Mouse (Mus musculus): ENCODE measurements around the gene Ank. TPM values are rescaled to one million over a fixed set of nuclear protein-coding genes. Genes with fewer than 3 reads are reported as not detected.

Ank gene
- total RNA-seq, 2 experiments from 2014 or later, result 173 to 176 TPM

DNA sequence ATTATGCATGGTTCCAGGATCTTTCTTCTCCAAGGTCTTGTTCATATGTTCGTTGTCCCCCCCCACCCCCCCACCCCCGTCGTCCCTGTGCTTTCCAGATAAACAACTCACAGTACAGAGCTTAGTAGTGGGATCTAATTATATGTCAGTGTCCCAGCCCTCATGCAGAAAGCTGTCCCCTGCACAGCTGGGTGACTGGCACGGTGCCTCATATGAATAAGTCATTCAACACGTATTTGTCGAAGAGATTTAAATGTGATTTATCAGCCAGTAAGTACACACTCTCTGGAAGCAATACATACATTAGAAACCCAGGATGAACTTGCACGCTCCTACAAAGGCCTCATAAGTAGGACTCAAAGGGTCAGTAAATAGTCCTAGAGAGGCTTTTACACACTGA, 83.4 kb downstream of the Ank start:
- intact Hi-C loops (cut with DNase I), result no loop called here
- Histone ChIP-seq H3K27ac (peak overlapping the region; percentile 63; the same call in 1 of the 2 replicates), H3K4me3 (no peak overlapping the region)
- no peak for DNase-seq (ENCODE audit: extremely low spot score in 1 of 2, low spot score in 2 of 2)
- no peak for TF ChIP-seq CTCF (IDR thresholded peaks at IDR 0.05)

DNA sequence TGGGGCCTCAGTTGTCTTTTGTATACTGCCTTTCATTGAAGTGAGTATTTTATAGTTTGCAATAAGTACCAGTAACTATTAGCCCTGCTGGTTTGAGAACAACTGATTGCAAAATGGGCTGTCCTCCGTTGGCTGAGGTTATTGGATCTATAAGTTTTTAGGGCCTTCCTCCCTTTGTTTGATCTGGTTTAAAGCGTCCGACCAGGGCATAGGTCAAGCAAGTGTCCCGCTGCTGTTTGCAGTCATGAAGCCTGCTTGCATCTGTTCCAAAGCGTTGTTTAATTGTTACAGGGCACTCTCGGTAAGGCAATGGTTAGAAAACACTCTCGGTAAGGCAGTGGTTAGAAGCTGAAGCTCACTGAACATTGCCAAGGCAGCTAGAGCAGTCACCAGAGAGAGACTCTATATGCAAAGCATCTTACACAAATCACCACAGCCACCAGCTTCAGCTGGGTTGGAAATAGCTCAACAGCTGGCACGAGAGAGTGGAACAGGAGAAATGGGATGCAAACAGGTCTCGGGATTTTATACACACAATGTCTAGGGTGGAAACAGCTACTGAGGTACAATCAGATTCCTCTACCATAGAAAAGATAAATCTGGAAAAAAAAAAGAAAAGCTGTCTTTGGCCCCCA, 84.0 kb downstream of the Ank start:
- H3K27ac ChIP-seq, result peak overlapping the region; percentile 63
- intact Hi-C loops (cut with DNase I), result no loop called here
- no peak for DNase-seq (ENCODE audit: extremely low spot score in 1 of 2, low spot score in 2 of 2)
- H3K4me3 ChIP-seq, result no peak overlapping the region
- TF ChIP-seq CTCF (IDR thresholded peaks at IDR 0.05), result no peak

DNA sequence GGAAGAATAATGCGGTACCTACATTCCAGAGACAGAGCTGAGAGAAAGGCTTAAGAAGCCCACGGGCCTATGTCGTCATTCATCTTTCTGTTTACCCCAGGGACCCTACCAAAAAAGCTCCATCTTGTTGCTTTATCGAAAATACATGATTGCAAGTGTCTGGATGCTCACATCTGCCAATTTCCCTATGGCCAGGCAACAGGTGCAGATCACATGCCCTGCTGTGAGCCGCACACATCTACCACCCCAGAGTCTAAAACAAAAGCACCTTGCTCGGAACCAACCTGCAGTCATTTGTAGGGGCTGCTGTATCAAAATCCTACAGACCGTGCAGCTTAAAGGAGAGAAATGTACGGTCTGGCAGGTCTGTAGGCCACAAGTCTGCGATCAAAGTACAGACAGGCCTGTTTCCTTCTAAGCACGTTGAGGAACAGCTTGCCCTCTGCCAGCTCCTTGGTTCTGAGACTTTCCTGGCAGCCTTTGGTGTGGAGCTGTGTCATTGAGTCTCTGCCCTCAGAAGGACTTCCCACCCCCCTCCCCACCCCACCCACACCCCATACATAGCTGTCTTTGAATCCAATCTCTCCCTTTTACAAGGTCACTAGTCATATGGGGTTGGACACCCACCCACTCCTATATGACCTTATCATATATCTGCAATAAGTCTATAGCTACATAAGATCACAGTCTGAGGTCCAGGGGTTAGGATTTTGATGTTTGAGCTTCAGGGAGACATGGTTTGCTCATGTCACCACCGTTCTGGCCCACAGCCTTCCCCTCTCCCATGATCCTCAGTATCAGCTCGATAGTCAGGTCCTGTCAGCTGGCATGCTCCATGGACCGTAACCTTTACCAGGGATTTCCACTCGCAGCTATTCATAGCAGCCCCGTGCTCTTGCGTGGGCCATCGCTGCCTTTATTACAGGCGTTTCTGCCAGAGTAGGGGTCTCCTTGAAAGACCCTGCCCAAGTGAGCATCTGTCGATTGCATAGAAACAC, 84.9 kb downstream of the Ank start:
- intact Hi-C loops (cut with DNase I), result no loop called here
- peak overlapping the region; percentile 55 for H3K27ac ChIP-seq
- DNase-seq (ENCODE audit: extremely low spot score in 1 of 2, low spot score in 2 of 2), result no peak
- H3K4me3 ChIP-seq, result no peak overlapping the region
- no peak for TF ChIP-seq CTCF (IDR thresholded peaks at IDR 0.05)

- intact Hi-C loops (cut with DNase I), result no loop called here
- no peak overlapping the region for H3K4me3 ChIP-seq
- no peak for DNase-seq (ENCODE audit: extremely low spot score in 1 of 2, low spot score in 2 of 2)
- TF ChIP-seq CTCF (IDR thresholded peaks at IDR 0.05), result no peak
- peak overlapping the region; percentile 8; the same call in 1 of the 2 replicates for H3K27ac ChIP-seq
Observed at GRCm38 (mm10) chr15:27552129-27552700, 85.7 kb downstream of the Ank start.

- intact Hi-C loops (cut with DNase I), result no loop called here
- no peak for TF ChIP-seq CTCF (IDR thresholded peaks at IDR 0.05)
- Histone ChIP-seq H3K4me3 (no peak overlapping the region), H3K27ac (no peak overlapping the region)
- DNase-seq (ENCODE audit: extremely low spot score in 1 of 2, low spot score in 2 of 2), result no peak
Observed at GRCm38 (mm10) chr15:27553554-27553953, 87.1 kb downstream of the Ank start.

DNA sequence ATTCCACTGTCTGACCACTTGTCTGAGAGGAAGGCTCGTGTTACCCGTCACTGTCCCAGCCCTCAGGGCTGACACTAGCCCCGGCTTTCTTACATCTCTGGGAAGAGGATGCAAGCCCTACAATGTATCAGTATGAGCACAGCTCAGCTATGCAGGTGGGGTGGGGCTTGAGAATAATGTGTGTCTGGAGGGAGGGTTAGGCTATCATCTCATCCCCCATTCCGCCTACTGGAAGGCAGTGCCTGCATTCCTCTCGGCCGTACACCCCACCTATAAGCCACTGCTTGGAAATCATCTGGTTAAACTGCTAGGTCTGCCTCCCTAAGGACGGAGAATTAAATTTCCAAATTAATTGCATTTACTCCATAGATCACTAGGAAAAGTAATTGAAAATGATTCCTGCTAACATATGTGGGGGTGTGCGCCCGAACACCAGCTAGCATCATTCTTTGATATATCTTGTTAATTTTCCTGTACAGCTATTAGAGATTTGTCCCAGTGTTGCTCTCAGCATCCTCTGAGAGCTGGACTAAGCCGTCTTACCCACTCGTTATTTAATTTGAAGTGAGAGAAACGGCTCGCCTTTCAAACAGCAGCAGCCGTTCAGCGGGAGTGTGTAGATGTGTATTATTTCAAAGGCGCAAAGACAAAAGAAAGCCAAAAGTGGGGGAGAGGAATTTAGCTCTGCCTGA, 92.1 kb downstream of the Ank start:
- DNase-seq (ENCODE audit: extremely low spot score in 1 of 2, low spot score in 2 of 2), result no peak
- Histone ChIP-seq H3K27ac (peak overlapping the region; percentile 77), H3K4me3 (no peak overlapping the region)
- intact Hi-C loops (cut with DNase I), result no loop called here
- TF ChIP-seq CTCF (IDR thresholded peaks at IDR 0.05), result no peak

GRCm38 (mm10) chr15:27560315-27560714, 93.8 kb downstream of the Ank start:
- intact Hi-C loops (cut with DNase I), result loop anchor here (10.0 kb wide), 1 partner anchor 86 kb away; no protein-coding TSS in a partner anchor
- H3K27ac ChIP-seq, result peak overlapping the region; percentile 36; the same call in 1 of the 2 replicates

DNA sequence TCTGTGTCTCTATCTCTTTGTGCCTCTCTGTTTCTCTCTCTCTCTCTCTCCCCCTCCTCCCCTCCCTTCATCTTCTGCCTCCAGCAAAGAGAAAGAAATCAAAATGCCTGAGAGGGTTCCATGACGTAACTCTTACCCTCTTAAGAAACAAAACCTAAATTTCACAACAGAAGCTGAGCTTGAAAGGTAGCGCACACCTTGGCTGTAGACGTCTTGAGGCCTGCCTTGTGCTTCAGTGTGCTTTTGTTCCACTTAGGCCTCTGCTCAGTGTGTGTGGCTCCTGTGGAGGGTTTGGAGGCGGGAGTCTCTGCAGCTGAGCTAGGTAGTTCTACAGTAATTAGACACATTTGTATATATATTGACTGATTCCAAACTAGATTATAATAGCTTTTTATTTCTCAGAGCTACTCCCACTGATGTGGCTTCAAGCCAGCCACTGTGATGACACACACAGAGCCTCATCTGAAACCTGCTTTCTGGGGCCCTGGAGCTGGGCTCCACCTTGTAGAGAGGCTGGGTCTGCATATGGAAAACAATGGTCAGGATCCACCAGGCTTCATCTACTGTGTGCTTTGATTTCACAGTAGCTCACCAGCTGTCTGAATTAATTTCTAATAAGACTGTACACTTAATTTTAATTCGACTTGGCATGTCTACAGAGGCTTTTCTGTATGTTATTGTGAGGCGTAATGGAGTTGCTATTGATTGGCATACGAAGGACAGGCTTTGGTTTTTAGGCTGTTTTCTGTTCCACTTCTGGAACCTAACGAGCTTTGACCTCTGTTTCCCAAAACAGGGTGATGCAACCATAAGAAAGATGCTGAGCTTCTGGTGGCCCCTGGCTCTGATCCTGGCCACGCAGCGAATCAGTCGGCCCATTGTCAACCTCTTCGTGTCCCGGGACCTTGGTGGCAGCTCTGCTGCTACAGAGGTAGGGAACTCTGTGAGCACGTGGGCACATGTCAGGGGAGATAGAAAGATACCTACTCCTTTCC, 97.9 kb downstream of the Ank start:
- peak overlapping the region; percentile 75 for H3K27ac ChIP-seq
- peak; percentile 45 to 59 for DNase-seq (ENCODE audit: extremely low spot score in 1 of 2, low spot score in 2 of 2)
- no peak for TF ChIP-seq CTCF (IDR thresholded peaks at IDR 0.05)
- H3K4me3 ChIP-seq, result no peak overlapping the region
- intact Hi-C loops (cut with DNase I), result loop anchor here (2.0 to 10.0 kb wide), 2 partner anchors 62 to 90 kb away; no protein-coding TSS in a partner anchor

More at GRCm38 (mm10) chr15:27560315-27560714, 93.8 kb downstream of the Ank start:
- no peak for TF ChIP-seq CTCF (IDR thresholded peaks at IDR 0.05)
- H3K4me3 ChIP-seq, result no peak overlapping the region
- no peak for DNase-seq (ENCODE audit: extremely low spot score in 1 of 2, low spot score in 2 of 2)

DNA sequence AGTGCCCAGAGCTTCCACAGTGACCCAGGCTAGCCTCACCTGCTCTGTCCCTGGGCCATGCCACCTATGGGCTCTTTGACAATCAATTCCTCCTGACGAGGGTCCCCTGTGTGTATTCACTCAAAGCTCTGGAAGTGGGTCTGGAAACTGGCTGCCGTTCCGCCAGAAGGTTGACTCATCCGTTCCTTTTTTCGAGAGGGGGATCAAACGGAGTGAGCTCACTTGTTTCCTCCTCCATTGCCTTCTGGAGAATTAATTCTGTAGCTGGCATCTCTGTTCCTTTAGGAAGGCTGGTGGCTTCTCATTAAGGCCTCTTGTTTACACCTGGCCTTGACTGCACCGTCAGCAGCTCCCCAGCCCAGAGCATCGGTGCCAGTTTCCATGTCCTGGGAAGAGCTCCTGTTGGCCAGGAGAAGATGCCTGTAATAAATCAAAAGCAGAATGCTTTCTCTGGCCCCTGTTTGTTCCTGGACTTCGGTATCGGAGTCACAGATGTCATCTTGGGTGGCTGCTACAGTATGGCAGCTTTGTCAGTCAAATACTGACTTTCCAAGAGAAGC, 99.2 kb downstream of the Ank start:
- intact Hi-C loops (cut with DNase I), result loop anchor here (2.0 to 10.0 kb wide), 2 partner anchors 63 to 91 kb away; no protein-coding TSS in a partner anchor
- H3K27ac ChIP-seq, result peak overlapping the region; percentile 81

GRCm38 (mm10) chr15:27567356-27567755, 100.9 kb downstream of the Ank start:
- H3K4me3 ChIP-seq, result no peak overlapping the region
- no peak overlapping the region; the same call in 1 of the 2 replicates for H3K27ac ChIP-seq
- intact Hi-C loops (cut with DNase I), result loop anchor here (10.0 kb wide), 1 partner anchor 93 kb away; no protein-coding TSS in a partner anchor
- TF ChIP-seq CTCF (IDR thresholded peaks at IDR 0.05), result no peak
- DNase-seq (ENCODE audit: extremely low spot score in 1 of 2, low spot score in 2 of 2), result no peak

More for the DNA sequence above, 99.2 kb downstream of the Ank start:
- no peak for DNase-seq (ENCODE audit: extremely low spot score in 1 of 2, low spot score in 2 of 2)
- no peak for TF ChIP-seq CTCF (IDR thresholded peaks at IDR 0.05)
- no peak overlapping the region for H3K4me3 ChIP-seq

All from left cerebral cortex, adult 2 months (tissue).